Mouse (Mus musculus) retina, embryonic 14.5 days (tissue): ENCODE data around the gene Col28a1.
"Not testable (repeated sequence)": the region's sequence is repeated elsewhere in the genome, so short reads cannot be mapped to it uniquely, and the experiment has no call there.

Experiments used
- DNase-seq: peaks from one replicate; pipeline ENCODE4 v3.0.0-alpha.2; 2015; ENCODE audit warnings: low spot score

The Col28a1 gene

GRCm38 (mm10) chr6:7994736-7995135, 197.7 kb downstream of the Col28a1 start:
- DNase-seq = no peak

- DNase-seq = peak; percentile 72
Observed at GRCm38 (mm10) chr6:7983646-7983979, 208.8 kb downstream of the Col28a1 start.

- not testable (repeated sequence) for DNase-seq
Observed at GRCm38 (mm10) chr6:7982958-7983645, 209.3 kb downstream of the Col28a1 start.

GRCm38 (mm10) chr6:7971020-7971760, 221.2 kb downstream of the Col28a1 start:
- DNase-seq = peak; percentile 5

- DNase-seq = no peak
Observed at GRCm38 (mm10) chr6:7969376-7969775, 223.0 kb downstream of the Col28a1 start.

- peak; percentile 35 for DNase-seq
Observed at GRCm38 (mm10) chr6:7965833-7966522, 226.4 kb downstream of the Col28a1 start.

- no peak for DNase-seq
Observed at GRCm38 (mm10) chr6:7962749-7963148, 229.7 kb downstream of the Col28a1 start.

GRCm38 (mm10) chr6:7952208-7952607, 240.2 kb downstream of the Col28a1 start:
- no peak for DNase-seq

GRCm38 (mm10) chr6:7951778-7952177, 240.6 kb downstream of the Col28a1 start:
- DNase-seq = no peak
